Mouse (Mus musculus) hindbrain, embryonic 12.5 days (tissue): Measurements from ENCODE around the gene Hypk. TPM values are rescaled to one million over a fixed set of nuclear protein-coding genes. Genes with fewer than 3 reads are reported as not detected.
A peak's percentile ranks its signal among the peaks of the same experiment; 100 is the strongest.
"Not testable (repeated sequence)": the region's sequence is repeated elsewhere in the genome, so short reads cannot be mapped to it uniquely, and the experiment has no call there.

Experiments used
- ATAC-seq: fragments of 200-750 bp; cut with Nextera tagmentation; 2 replicates; pipeline ENCODE4 v1.8.0; 2017; ENCODE audit warnings: moderate TSS enrichment; ENCODE audit not compliant: low FRiP score
- H3K27ac ChIP-seq: fragments of 300-500 bp; sonication (generic); 2 replicates; pipeline ENCODE4 v1.5.1; 2016; ENCODE audit warnings: mild to moderate bottlenecking
- H3K27me3 ChIP-seq: fragments of 300-500 bp; sonication (generic); 2 replicates; pipeline ENCODE4 v1.6.1; 2016; ENCODE audit warnings: mild to moderate bottlenecking
- H3K36me3 ChIP-seq: fragments of 300-500 bp; sonication (generic); 2 replicates; pipeline ENCODE4 v1.6.1; 2016; ENCODE audit warnings: mild to moderate bottlenecking
- H3K4me1 ChIP-seq: fragments of 300-500 bp; sonication (generic); 2 replicates; pipeline ENCODE4 v1.6.1; 2016
- H3K4me2 ChIP-seq: fragments of 300-500 bp; sonication (generic); replicated peaks from 2 replicates; pipeline ENCODE4 v1.6.1; 2016; ENCODE audit warnings: mild to moderate bottlenecking
- H3K4me3 ChIP-seq: fragments of 300-500 bp; sonication (generic); 2 replicates; pipeline ENCODE4 v1.5.1; 2016; ENCODE audit warnings: mild to moderate bottlenecking
- H3K9ac ChIP-seq: fragments of 300-500 bp; sonication (generic); 2 replicates; pipeline ENCODE4 v1.6.1; 2016; ENCODE audit warnings: mild to moderate bottlenecking, moderate library complexity
- H3K9me3 ChIP-seq: fragments of 300-500 bp; sonication (generic); replicated peaks from 2 replicates; pipeline ENCODE4 v1.6.1; 2016; ENCODE audit warnings: mild to moderate bottlenecking
- WGBS: fragments of 180-500 bp; shearing (Covaris S2); methylation state at CpG from one replicate; pipeline ENCODE4 v1.1.7; 2016; 5-methylcytosine and 5-hydroxymethylcytosine counted together
- polyA plus RNA-seq: library from polyadenylated mRNA; unstranded; fragments of >200 nt; fragmentation: Nextera tagmentation; extraction: Ambion mirVana; gene quantifications from 2 replicates; pipeline ENCODE4 v1.2.1, GENCODE M21; 2016

The Hypk gene
- polyA plus RNA-seq, 1 experiment from 2014 or later: 115 TPM

GRCm38 (mm10) chr2:121449545-121450011, 3.5 kb upstream of the Hypk start:
- H3K4me1 ChIP-seq: peaks cover 23% of the 10 kb centered on the region
- H3K9me3 ChIP-seq: no peaks in the 10 kb centered on the region
- peak overlapping the region; percentile 98 for H3K27ac ChIP-seq
- peak overlapping the region; percentile 95 for H3K4me2 ChIP-seq
- H3K36me3 ChIP-seq: peaks cover 19% of the 10 kb centered on the region
- under 1% methylated on average over 42 of the region's 54 CpGs for WGBS
- H3K4me3 ChIP-seq: peak overlapping the region; percentile 99
- peak overlapping the region; percentile 96 for H3K9ac ChIP-seq
- no peaks in the 10 kb centered on the region for H3K27me3 ChIP-seq
- peak; percentile 71 for ATAC-seq

DNA sequence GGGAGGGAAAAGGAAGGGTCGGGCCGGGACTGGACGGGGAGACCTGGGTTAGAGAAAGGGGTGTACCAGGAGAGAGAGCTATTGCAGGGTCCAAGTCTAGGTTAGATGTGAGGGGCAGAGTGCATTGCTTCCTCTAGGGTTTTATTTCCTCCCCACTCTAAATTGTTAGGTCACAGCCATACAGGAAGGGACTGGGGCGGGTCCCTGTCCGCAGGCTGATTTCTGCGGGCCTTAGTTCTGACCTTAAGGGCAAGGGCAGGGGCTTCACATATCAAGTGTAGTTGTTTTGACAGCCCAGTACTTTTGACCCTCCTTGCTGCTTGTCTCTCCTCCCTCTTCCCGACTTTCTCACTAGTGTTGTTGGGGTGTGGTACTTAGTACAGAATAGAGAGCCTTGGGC, 3.0 kb upstream of the Hypk start:
- peaks cover 23% of the 10 kb centered on the region for H3K4me1 ChIP-seq
- H3K36me3 ChIP-seq: peaks cover 19% of the 10 kb centered on the region
- no peak for ATAC-seq
- peak overlapping the region; percentile 99 for H3K4me3 ChIP-seq
- H3K9me3 ChIP-seq: no peaks in the 10 kb centered on the region
- peak overlapping the region; percentile 98 for H3K27ac ChIP-seq
- H3K4me2 ChIP-seq: peak overlapping the region; percentile 95
- peak overlapping the region; percentile 96 for H3K9ac ChIP-seq
- WGBS: 6% methylated on average over 7 of the region's 7 CpGs
- H3K27me3 ChIP-seq: no peaks in the 10 kb centered on the region

- no peak overlapping the region for H3K4me2 ChIP-seq
- H3K4me1 ChIP-seq: peaks cover 28% of the 10 kb centered on the region
- H3K9ac ChIP-seq: no peak overlapping the region
- 82% methylated on average over 4 of the region's 4 CpGs for WGBS
- H3K4me3 ChIP-seq: no peak overlapping the region
- peaks cover 19% of the 10 kb centered on the region for H3K36me3 ChIP-seq
- H3K9me3 ChIP-seq: no peaks in the 10 kb centered on the region
- H3K27ac ChIP-seq: no peak overlapping the region
- H3K27me3 ChIP-seq: no peaks in the 10 kb centered on the region
- no peak for ATAC-seq
Observed at GRCm38 (mm10) chr2:121452361-121452760, 729 bp upstream of the Hypk start.

- Histone ChIP-seq H3K9me3 (no peaks in the 10 kb centered on the region), H3K4me1 (peaks cover 28% of the 10 kb centered on the region), H3K4me2 (no peak overlapping the region), H3K4me3 (no peak overlapping the region), H3K36me3 (peaks cover 25% of the 10 kb centered on the region), H3K27me3 (no peaks in the 10 kb centered on the region), H3K27ac (no peak overlapping the region), H3K9ac (no peak overlapping the region)
- WGBS: 88% methylated on average over 6 of the region's 6 CpGs
- ATAC-seq: no peak
Observed at GRCm38 (mm10) chr2:121453917-121454316, 827 bp downstream of the Hypk start.

- Histone ChIP-seq H3K4me3 (no peak overlapping the region), H3K36me3 (peaks cover 33% of the 10 kb centered on the region), H3K27ac (no peak overlapping the region), H3K4me2 (no peak overlapping the region), H3K4me1 (peaks cover 23% of the 10 kb centered on the region), H3K9ac (no peak overlapping the region), H3K27me3 (no peaks in the 10 kb centered on the region), H3K9me3 (no peaks in the 10 kb centered on the region)
- no peak for ATAC-seq
- WGBS: 78% methylated on average over 5 of the region's 5 CpGs
Observed at GRCm38 (mm10) chr2:121455534-121455933, 2.4 kb downstream of the Hypk start.

DNA sequence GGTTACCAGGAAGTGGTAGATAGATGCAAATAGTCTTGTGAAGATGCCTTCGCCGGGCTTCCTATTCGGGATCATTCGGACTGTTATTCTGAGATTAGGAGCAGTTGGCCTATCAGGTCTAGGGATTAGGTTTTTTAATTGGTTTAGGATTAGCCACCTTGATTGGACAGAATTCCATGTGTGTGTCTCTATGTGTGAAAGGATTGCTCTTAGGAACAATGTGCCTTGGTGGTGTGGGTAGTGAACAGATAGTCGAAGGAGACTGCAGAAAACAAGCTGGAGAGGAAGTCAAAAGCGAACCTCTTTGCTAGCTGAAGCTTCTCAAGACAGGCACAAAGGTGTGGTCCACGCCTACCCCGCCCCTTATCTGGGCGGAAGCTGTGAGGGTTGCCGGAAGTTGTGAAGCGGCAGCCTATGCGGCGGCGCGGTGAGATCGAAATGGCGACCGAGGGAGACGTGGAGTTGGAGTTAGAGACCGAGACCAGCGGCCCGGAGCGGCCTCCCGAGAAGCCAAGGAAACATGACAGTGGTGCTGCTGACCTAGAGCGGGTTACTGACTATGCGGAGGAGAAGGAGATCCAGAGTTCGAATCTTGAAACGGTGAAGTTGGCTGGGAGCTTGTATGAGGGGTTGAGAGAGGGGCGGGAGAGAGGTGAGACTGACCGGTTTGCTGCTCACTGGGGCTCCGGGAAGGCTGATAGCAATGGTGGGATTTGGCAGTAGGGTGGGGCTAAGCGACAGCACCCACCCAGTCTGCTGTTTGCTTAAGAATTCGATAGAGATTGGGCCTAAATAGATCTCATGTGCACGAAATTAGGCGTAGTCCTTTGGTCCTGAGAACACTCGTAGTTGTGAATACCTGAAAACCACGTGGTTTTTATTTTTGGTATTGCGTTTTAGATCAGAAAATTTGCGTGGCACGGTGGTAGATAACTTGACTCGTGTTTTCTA, 3.9 kb downstream of the Hypk start, which contains the start of gene Serinc4:
Gene Serinc4 (minus strand): TSS at position 90 of the 951 bp plus-strand sequence.
- Histone ChIP-seq H3K4me3 (peak within 1 kb of the TSS; percentile 78), H3K27me3 (no peaks in the 10 kb centered on the region), H3K36me3 (peaks cover 38% of the 10 kb centered on the region), H3K9me3 (no peaks in the 10 kb centered on the region), H3K4me1 (peaks cover 14% of the 10 kb centered on the region), H3K27ac (peak within 1 kb of the TSS; percentile 78), H3K4me2 (peak within 1 kb of the TSS; percentile 65), H3K9ac (peak within 1 kb of the TSS; percentile 76)
- peak; percentile 90 for ATAC-seq
- 4% methylated on average over 41 of the region's 41 CpGs for WGBS

GRCm38 (mm10) chr2:121460071-121460470, 7.0 kb downstream of the Hypk start:
- Histone ChIP-seq H3K9ac (no peak overlapping the region), H3K27me3 (no peaks in the 10 kb centered on the region), H3K4me3 (no peak overlapping the region), H3K4me1 (peaks cover 11% of the 10 kb centered on the region), H3K36me3 (peaks cover 18% of the 10 kb centered on the region), H3K9me3 (no peaks in the 10 kb centered on the region), H3K27ac (no peak overlapping the region), H3K4me2 (no peak overlapping the region)
- no peak for ATAC-seq
- WGBS: 76% methylated on average over 2 of the region's 2 CpGs

DNA sequence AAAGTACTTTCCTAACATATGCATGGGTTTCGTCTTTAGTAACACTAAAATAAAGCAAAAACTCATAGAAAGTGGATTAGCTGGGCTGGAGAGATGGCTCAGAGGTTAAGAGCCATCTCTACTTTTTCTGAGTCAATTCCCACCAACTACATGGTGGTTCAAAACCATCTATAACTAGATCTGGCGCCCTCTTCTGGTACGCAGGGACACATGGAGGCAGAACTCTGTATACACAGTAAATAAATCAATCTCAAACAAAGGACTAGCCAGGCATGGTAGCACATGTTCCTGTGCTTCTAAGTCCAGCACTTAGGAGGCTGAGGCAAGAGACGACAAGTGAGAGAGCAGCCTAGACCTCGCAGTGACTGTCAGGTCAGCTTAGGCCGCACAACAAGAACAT, 15.9 kb downstream of the Hypk start:
- H3K4me1 ChIP-seq, H3K4me3 ChIP-seq, H3K4me2 ChIP-seq, H3K36me3 ChIP-seq, H3K27ac ChIP-seq, H3K27me3 ChIP-seq, H3K9ac ChIP-seq, H3K9me3 ChIP-seq, ATAC-seq: not testable (repeated sequence)
- WGBS: 73% methylated on average over 2 of the region's 6 CpGs

DNA sequence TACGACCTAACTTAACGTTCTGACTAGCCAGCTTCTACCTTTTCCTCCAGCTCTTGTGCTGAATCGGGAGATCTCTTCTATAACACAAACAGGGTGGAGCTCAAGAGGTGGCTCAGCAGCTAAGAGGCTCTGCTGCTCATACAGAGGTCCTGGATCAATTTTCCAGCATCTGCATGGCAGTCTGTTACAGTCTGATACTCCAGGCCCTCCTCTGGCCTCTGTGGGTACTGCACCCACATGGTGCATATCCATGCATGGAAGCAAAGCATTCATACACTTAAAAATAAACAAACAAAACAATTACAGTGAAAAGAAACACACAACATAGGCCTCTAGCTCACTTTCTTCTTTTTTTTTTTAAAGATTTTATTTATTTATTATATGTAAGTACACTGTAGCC, 19.7 kb downstream of the Hypk start:
- H3K36me3 ChIP-seq, H3K27ac ChIP-seq, H3K27me3 ChIP-seq, H3K9me3 ChIP-seq, ATAC-seq, H3K4me1 ChIP-seq, H3K4me3 ChIP-seq, H3K9ac ChIP-seq: not testable (repeated sequence)
- peak overlapping the region; percentile 83 for H3K4me2 ChIP-seq
- 98% methylated on average over 3 of the region's 3 CpGs for WGBS

DNA sequence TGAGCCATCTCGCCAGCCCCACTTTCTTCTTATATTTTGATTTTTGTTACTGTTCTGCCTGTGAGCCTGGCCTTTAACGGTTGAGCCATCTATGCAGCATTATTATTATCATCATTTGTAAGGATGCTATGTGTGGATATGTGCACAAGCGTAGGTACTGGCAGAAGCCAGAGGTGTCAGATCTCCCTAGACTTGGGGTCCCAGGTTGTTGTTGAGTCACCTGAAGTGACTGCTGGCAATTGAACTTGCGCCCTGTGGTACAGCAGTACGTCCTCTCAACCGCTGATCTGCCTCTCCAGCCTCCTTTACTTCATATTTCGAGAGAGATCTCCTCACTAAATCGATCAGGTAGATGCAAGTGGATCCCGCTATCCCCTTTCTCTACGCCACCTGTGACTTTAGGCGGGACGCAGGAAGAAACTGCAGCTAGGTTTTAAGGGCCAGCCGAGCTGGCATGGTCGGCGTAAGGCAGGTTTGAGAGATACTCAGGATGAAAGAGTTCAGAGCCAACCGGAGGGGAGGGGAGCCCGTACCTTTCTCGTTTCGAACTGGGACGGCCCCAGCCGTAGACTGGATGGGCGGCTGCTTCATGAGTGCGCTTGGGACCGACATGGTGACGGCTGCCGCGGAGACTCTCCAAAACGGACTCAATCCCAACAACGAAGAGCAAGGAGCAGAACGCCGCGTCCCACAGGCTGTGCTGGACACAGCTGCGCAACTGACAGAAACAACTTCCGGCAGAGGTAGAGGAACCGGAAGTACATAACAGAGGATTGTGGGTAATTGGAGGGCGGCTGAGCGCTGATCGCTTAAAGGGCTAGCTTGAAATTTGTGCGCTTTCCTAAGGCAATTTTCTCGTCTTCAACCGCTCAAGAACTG, 20.4 kb downstream of the Hypk start, which contains the start of gene Mfap1b:
Gene Mfap1b (minus strand): TSS at position 767 of the 879 bp plus-strand sequence.
- peak within 1 kb of the TSS; percentile 67 for H3K27ac ChIP-seq

DNA sequence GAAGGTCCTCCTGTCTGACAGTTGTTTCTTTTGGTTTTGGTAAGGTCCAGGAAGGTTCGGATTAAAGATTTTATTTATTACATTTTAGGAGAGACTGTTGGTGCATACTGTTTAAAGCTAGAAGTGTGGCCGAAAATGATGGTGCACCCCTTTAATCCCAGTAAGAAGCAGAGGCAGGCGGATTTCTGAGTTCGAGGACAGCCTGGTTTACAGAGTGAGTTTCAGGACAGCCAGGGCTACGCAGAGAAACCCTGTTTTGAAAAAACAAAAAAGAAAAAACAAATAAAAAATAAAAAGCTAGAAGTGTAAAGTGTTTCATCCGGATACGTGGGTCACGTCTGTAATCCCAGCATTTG, 21.1 kb downstream of the Hypk start:
- peak overlapping the region; percentile 60 for H3K27ac ChIP-seq

More for the DNA sequence above, 20.4 kb downstream of the Hypk start, which contains the start of gene Mfap1b:
- not testable (repeated sequence) for H3K27me3 ChIP-seq, H3K36me3 ChIP-seq, H3K9me3 ChIP-seq, H3K4me1 ChIP-seq
- WGBS: 5% methylated on average over 41 of the region's 41 CpGs
- peak within 1 kb of the TSS; percentile 83 for H3K4me2 ChIP-seq
- ATAC-seq: peak; percentile 91
- peak within 1 kb of the TSS; percentile 71 for H3K9ac ChIP-seq
- peak within 1 kb of the TSS; percentile 57 for H3K4me3 ChIP-seq

DNA sequence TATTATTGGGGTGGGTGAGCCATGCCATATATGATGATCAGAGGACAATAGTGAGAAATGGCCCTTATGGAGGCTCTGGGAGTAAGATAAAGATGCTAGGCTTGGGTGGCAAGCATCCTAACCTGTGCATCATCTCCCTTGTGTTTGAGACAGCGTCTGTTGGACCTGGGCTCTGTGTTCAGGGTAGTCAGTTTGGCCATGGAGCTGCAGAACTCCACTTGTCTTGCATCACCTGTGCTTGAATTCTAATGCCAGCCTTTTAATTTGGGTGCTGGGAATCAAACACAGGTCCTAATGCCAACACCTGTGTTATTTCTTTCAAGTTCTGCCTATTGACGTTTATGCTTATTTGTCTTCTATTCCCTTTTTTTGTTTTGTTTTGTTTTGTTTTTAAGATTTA, 22.2 kb downstream of the Hypk start:
- not testable (repeated sequence) for ATAC-seq, H3K36me3 ChIP-seq, H3K27me3 ChIP-seq, H3K4me3 ChIP-seq, H3K9me3 ChIP-seq, H3K4me1 ChIP-seq, H3K9ac ChIP-seq, H3K27ac ChIP-seq, H3K4me2 ChIP-seq
- WGBS: 98% methylated on average over 2 of the region's 2 CpGs

More for the DNA sequence above, 21.1 kb downstream of the Hypk start:
- WGBS: 37% methylated on average over 8 of the region's 8 CpGs
- ATAC-seq: peak; percentile 46
- no peaks in the 10 kb centered on the region for H3K4me1 ChIP-seq
- peak overlapping the region; percentile 71; the same call in 1 of the 2 replicates for H3K9ac ChIP-seq
- H3K27me3 ChIP-seq: no peaks in the 10 kb centered on the region
- H3K4me2 ChIP-seq: peak overlapping the region; percentile 83
- H3K4me3 ChIP-seq: peak overlapping the region; percentile 57
- no peaks in the 10 kb centered on the region for H3K36me3 ChIP-seq
- no peaks in the 10 kb centered on the region for H3K9me3 ChIP-seq
